Mouse (Mus musculus) frontal cortex, postnatal 14 days (tissue): ENCODE data around the gene Uhrf1.
A peak's percentile ranks its signal among the peaks of the same experiment; 100 is the strongest.

Experiments used
- DNase-seq, 2 experiments: peaks; one replicate each; pipeline ENCODE4 v3.0.0; 2022; ENCODE audit warnings: low spot score in 2 of 2

The Uhrf1 gene

DNA sequence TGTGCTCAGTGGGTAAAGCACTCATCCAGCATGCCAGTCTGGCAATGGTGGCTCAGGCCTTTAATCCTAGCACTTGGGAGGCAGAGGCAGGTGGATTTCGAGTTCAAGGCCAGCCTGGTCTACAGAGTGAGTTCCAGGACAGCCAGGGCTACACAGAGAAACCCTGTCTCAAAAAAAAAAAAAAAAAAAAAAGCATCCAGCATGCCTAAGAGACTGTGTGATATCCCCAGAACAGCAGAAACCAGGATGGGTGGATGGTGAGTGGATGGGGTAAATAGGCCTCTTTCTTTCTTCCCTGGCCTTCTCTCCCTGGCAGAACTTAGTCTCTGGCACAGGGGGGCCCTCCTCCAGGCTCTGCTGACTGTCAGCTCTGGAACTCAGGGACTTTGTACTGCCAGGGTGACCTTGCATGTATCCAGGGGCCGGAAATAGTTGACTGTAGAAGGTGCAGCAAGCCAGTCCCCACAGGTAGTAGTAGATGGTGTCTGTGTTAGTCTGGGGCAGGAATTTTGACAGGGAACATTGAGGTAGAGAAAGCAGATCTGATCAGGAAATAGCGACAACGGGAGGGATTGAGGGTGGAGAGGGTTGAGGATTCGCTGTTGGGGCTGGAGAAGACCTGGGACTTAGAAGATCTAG, 27.2 kb upstream of the Uhrf1 start:
- no peak for DNase-seq

- peak; percentile 64 to 72 for DNase-seq
Measured at GRCm38 (mm10) chr17:56276643-56277566, 26.2 kb upstream of the Uhrf1 start, which contains the start of gene Ticam1. Gene Ticam1 (minus strand): TSS chr17:56276786.

DNA sequence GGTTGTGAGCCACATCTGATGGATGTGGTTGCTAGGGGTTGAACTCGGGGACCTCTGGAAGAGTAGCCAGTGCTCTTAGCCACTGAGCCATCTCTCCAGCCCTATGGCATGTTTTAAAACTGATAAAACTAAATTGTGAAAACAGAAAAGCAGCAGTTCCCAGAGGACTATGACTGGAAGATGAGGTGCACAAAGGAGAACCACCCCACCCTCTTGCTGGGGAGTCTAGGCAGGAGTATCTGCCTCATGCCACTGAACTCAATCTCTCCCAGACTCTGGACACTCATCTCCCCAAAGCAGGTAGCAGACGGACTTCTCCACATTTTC, 25.6 kb upstream of the Uhrf1 start:
- DNase-seq, result no peak

DNA sequence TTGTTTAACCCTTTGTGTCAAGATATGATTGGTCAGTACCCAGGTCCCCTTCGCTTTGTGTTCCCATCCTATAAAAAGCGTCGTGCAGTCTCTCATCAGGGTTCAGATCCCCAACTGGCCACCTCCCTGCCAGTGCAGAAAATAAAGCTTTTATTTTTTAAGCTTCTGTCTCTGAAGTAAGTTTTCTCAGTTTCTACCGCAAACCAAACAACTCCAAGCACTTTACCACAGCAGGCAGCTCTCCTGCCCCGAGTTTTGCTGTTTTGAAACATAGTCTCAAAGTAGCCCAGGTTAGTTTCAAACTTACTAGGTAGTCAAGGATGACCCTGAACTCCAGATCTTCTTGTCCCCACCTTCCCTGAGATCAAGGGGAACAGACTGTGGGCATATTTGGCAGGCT, 24.8 kb upstream of the Uhrf1 start:
- DNase-seq, result no peak

DNA sequence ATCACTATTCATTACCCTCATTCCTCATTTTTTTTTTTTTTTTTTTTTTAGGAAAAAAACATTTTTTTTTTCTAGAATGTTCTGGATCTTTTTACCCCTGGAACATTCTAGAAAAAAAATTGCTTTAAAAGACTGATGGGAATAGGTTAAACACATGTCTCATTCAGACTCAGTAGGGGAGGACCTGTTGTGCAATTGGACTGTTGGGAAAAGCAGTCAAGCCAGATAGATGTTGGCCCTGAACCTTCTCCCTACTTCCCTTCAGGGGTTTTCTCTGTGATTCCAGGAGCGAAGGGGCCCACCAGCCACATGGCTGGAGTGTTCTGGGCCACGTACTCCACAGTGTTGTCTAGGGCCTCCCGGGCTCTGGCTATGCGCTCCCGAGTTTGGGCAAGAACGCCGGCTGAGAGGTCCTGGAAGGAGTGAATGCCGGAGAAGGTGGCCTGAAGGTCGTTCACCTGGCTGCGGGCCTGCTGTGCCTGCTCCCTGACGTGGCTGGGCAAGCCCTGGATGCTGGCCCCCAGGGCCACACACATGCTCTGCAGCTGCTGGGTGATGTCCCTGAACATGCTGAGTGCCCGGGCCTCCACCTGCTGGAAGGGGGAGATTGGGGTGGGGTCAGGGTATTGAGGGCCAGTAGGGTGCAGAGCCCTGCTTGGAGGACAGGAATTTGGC, 23.5 kb upstream of the Uhrf1 start:
- no peak for DNase-seq

DNA sequence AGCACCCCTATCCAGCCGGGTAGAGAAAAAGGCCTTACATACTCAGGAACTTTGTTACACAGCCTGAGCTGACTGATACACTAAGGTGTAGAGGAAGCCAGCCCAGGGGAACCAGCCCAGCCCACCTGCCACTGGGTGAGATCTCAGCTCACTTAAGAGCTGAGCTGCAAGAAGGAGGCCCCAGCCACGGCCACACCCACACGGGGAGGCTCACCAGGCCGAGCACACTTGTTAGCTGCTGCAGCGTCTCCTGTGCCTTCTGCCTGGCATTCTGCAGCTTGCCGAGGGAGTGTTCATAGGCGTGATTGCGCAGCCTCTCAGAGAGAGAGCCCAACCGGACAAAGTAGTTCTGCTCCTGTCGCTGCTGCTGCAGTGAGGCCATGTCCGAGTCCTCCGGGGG, 21.9 kb upstream of the Uhrf1 start:
- DNase-seq, result no peak

DNA sequence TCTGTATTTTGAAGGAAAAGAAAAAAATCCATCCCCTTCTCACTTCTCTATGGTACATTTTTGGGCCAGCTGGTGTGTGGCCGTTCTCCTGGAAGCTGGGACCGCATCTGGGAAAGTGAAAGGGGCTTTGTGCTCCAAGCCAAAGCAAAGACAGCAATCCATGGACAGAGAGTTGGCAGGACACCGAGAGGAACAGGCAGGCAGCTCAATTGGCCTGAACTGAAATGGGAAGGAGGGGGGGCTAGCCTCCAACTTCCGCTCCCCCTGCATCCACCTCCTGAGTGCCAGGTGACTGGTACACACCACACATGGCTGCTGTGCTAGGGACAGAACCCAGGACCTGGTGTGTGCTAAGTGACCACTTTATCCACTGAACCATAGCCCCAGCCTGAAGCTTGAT, 20.3 kb upstream of the Uhrf1 start:
- no peak for DNase-seq

- DNase-seq, result no peak
Measured at GRCm38 (mm10) chr17:56283316-56283715, 19.8 kb upstream of the Uhrf1 start.

DNA sequence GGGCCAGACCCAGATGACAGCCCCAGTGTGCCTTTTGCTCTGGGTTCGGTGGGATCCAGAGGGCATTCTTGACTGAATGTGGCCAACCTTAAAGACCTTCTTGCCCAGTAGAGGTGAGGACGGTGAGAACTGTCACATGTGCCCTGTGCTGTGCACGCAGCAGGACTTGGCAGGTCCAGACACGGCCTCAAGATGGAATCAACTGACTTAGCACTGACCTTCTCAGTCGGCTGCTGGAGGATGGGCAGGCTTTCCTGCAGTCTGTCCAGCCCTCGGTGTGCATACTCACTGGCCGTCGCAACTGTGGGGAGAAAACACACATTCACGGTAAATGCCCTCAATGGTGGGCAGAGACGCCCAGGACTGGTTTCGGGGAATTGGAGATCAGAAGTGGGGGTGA, 17.1 kb upstream of the Uhrf1 start:
- DNase-seq, result no peak

- DNase-seq, result no peak
Measured at GRCm38 (mm10) chr17:56287830-56288229, 15.3 kb upstream of the Uhrf1 start.

GRCm38 (mm10) chr17:56288866-56289265, 14.3 kb upstream of the Uhrf1 start:
- DNase-seq, result no peak

- no peak for DNase-seq
Measured at GRCm38 (mm10) chr17:56289371-56290331, 13.5 kb upstream of the Uhrf1 start.

DNA sequence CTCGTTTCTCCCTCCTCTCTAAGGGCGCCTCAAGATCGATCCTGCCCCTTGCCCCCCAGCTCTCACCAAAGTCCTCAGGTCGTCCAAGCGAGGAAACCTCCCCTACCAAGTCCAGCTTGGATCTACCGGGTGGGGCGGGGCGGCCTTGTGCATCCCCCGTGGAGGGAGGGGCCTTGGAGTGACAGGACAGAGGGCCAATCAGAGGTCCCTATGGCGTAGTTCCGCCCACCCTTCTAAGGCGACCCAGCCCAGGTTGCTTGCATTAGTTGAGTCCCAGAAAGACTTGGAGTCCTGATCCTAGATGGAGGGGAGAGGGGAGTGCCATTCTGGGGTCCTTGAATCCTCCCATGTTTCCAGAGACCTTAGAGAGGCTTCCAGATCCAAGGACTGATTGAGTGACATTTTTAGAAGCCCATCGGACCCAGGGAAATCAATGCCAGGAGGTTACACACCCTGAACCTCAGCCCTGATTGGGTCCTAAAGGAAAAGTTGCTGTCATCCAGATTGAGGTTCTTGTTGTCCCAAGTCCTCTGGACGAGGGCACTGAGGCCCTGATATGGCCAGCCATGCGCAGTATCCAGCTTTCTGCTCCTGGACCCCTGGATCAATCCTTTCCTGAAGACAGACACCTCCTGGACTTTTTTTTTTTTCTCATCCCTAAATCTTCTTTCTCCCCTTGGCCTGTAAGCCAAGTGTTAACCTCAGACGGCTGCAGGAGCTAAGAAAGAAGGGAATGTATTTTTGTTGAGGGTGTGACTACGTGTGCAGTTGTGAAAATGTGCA, 12.5 kb upstream of the Uhrf1 start:
- DNase-seq, result peak in 1 of 2 experiments; percentile 62

- DNase-seq, result peak; percentile 61 to 72
Measured at GRCm38 (mm10) chr17:56291171-56291511, 12.0 kb upstream of the Uhrf1 start.

DNA sequence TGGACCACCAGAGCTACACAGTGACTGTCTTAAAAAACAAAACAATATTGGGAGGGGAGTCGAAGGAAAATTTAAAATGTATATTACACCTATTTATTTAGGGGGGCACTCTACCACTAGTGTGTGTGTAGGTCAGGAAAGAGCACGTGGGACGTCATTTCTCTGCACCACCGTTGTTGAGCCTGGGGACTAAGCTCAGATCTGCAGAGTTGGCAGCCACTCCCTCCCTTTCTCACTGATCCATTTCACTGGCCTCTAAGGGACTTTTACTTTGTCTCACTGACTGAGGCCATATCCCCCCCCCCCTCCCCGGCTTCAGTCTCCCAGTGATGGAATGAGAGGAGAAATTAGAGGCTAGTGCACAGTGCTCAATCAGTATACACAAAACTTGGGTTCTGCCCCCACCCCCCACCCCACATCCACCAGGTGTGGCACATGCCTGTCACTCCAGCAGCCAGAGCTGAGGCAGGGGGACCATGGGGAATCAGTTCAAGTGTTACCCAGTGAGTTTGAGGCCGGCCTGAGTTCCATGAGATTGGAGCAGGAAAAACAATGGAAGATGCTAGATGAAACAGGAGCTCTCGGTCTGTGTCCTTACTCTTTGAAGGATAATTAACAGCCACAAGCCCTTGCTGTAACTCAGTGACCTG, 11.2 kb upstream of the Uhrf1 start:
- DNase-seq, result no peak

DNA sequence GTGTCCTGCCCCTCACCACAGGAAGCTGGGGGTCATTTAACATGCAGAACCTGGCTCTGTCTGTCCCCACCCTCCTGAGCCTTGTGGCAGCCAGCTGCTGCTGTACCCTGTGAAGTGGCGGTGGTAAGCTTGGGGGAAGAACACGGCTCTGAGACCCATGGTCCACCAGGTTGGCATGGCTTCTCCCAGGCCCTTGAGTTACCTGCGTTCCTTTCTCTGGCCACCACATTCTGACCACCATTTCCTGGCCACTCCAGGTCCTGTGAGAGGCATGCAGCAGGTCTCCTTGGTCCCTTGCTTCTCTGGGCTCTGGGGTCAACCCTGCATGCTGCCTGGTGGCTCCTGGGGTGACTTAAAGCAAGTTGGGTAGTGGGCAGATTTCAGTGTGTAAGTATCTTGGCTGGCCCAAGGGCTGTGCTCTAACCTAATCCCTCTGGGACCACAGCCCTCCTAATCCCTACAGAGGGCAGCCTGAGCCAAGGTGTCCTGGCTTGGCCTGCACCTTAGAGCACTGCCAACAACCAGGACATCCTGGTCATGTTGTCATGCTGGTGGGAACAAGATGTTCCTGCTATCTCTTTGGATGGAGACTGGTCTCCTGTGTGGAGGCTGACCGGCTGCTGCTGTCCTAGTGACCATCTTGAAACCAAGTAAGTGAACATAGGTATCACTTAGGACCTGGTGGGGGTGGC, 10.4 kb upstream of the Uhrf1 start, which contains the start of gene Plin3:
Plin3 (minus strand) TSS at position 343 of the 692 bp plus-strand sequence.
- no peak for DNase-seq

DNA sequence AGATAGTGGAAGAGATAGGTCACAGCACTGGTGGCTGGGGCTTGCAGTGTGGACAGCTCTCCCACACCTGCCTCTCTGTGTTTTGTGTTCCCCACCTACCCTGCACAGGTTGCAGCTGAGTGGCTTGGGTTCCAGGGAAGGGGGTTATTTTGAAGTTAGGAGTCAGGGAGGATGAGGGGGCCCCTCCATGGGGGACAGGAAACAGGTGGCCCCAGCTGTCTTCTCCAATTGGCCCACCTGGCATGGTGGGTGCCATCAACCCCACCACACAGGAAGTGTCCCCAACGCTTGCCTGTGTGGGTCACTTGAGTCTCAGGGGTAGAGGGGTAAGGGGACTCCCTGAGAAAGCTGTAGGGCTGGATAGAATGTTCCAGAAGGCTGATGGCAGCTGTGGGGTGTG, 9.8 kb upstream of the Uhrf1 start:
- DNase-seq, result no peak

DNA sequence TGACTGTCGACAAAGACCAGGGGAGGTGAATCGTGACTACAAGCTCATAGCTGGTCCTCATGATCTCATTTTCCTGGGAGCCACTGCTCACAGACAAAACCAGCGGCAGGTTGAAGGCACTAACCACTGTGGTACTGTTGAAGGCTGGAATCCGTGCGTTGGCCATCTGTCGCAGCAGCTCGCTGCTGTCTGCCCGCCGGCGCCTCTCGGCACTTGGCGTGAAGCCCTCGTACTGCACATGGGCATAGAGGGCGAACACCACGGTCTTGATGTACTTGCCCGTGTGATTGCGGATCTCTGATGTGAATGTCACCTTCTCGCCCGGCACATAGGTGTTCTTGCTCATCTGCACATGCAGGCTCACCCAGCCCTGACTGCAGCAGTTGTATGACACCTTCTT, 8.9 kb upstream of the Uhrf1 start:
- no peak for DNase-seq

- no peak for DNase-seq
Measured at GRCm38 (mm10) chr17:56296201-56296600, 6.9 kb upstream of the Uhrf1 start.

DNA sequence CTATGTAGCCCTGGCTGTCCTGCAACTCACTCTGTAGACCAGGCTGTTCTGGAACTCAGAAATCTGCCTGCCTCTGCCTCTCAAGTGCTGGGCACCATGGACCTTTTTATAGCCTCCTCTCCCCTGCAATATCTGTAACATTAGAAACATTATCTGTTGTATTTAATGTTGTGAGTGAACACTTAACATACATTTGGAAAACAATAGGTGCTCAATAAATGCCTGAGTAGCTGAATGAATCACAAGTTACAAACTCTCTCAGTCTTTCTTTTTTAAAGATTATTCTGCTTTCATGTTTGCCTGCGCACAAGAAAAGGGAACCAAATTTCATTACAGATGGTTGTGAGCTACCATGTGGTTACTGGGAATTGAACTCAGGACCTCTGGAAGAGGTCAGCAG, 4.9 kb upstream of the Uhrf1 start:
- no peak for DNase-seq
